Mouse (Mus musculus): ENCODE results near the gene Dalrd3.
"Not testable (repeated sequence)": the region's sequence is repeated elsewhere in the genome, so short reads cannot be mapped to it uniquely, and the experiment has no call there.

The Dalrd3 gene

GRCm38 (mm10) chr9:108571401-108571973 is 1.8 kb downstream of the Dalrd3 start:
- in situ Hi-C loops (cut with MboI, MseI): loop anchor here (5.0 kb wide), 1 partner anchor 76 kb away; the partner anchor contains the start of gene Arih2

GRCm38 (mm10) chr9:108572321-108572720 is 2.6 kb downstream of the Dalrd3 start:
- in situ Hi-C loops (cut with MboI, MseI): loop anchor here (5.0 kb wide), 1 partner anchor 75 kb away; the partner anchor contains the start of gene Arih2

GRCm38 (mm10) chr9:108573774-108574690 is 4.3 kb downstream of the Dalrd3 start:
- in situ Hi-C loops (cut with MboI, MseI): loop anchor here (5.0 kb wide), 1 partner anchor 73 kb away; the partner anchor contains the start of gene Arih2

GRCm38 (mm10) chr9:108574921-108575320 is 5.2 kb downstream of the Dalrd3 start:
- in situ Hi-C loops (cut with MboI, MseI): loop anchor here (5.0 kb wide), 1 partner anchor 72 kb away; the partner anchor contains the start of gene Arih2

GRCm38 (mm10) chr9:108575321-108576297 is 5.9 kb downstream of the Dalrd3 start:
- in situ Hi-C loops (cut with MboI, MseI): no loop called here

GRCm38 (mm10) chr9:108577025-108577424 is 7.3 kb downstream of the Dalrd3 start:
- in situ Hi-C loops (cut with MboI, MseI): no loop called here

- in situ Hi-C loops (cut with MboI, MseI): no loop called here
Observed at GRCm38 (mm10) chr9:108577934-108578544, 8.4 kb downstream of the Dalrd3 start.

- in situ Hi-C loops (cut with MboI, MseI): no loop called here
Observed at GRCm38 (mm10) chr9:108578545-108579343, 9.1 kb downstream of the Dalrd3 start, which contains the start of gene Wdr6. TSS of gene Wdr6 (minus strand) at chr9:108578739.

GRCm38 (mm10) chr9:108579344-108579690 is 9.6 kb downstream of the Dalrd3 start:
- in situ Hi-C loops (cut with MboI, MseI): no loop called here

- in situ Hi-C loops (cut with MboI, MseI): no loop called here
Observed at GRCm38 (mm10) chr9:108587571-108588180, 18.0 kb downstream of the Dalrd3 start.

- in situ Hi-C loops (cut with MboI, MseI): no loop called here
Observed at GRCm38 (mm10) chr9:108589229-108589628, 19.5 kb downstream of the Dalrd3 start.

- in situ Hi-C loops (cut with MboI, MseI): no loop called here
Observed at GRCm38 (mm10) chr9:108591462-108591861, 21.8 kb downstream of the Dalrd3 start.

GRCm38 (mm10) chr9:108594354-108594753 is 24.7 kb downstream of the Dalrd3 start:
- in situ Hi-C loops (cut with MboI, MseI): no loop called here

GRCm38 (mm10) chr9:108596998-108597764 is 27.5 kb downstream of the Dalrd3 start, which contains the start of gene P4htm:
TSS of gene P4htm (minus strand) at chr9:108597667.
- in situ Hi-C loops (cut with MboI, MseI): no loop called here

GRCm38 (mm10) chr9:108599021-108599566 is 29.4 kb downstream of the Dalrd3 start:
- in situ Hi-C loops (cut with MboI, MseI): no loop called here

- in situ Hi-C loops (cut with MboI, MseI): no loop called here
Observed at GRCm38 (mm10) chr9:108600011-108600410, 30.3 kb downstream of the Dalrd3 start.

- in situ Hi-C loops (cut with MboI, MseI): no loop called here
Observed at GRCm38 (mm10) chr9:108601986-108602385, 32.3 kb downstream of the Dalrd3 start.

GRCm38 (mm10) chr9:108607929-108608328 is 38.2 kb downstream of the Dalrd3 start:
- in situ Hi-C loops (cut with MboI, MseI): not testable (repeated sequence)

- in situ Hi-C loops (cut with MboI, MseI): no loop called here
Observed at GRCm38 (mm10) chr9:108608889-108609288, 39.2 kb downstream of the Dalrd3 start.

Measured in T-helper 1 cell (primary cell).